Mouse (Mus musculus) myocyte (in vitro differentiated cells): Measurements from ENCODE around the gene Hnrnpc. TPM values are rescaled to one million over a fixed set of nuclear protein-coding genes. Genes with fewer than 3 reads are reported as not detected.

Experiments used
- H3K27me3 ChIP-seq: one replicate; pipeline ENCODE4 v1.6.1; 2011; ENCODE audit not compliant: control insufficient read depth, insufficient read depth, insufficient read length
- H3K36me3 ChIP-seq: one replicate; pipeline ENCODE4 v1.6.1; 2011; ENCODE audit not compliant: control insufficient read depth, insufficient read depth
- H3K4me2 ChIP-seq: one replicate; pipeline ENCODE4 v1.6.1; 2011; ENCODE audit warnings: low read depth, control low read depth
- H3K4me3 ChIP-seq: one replicate; pipeline ENCODE4 v1.5.1; 2011; ENCODE audit warnings: mild to moderate bottlenecking, control low read depth, moderate library complexity
- H3K79me2 ChIP-seq: one replicate; pipeline ENCODE4 v1.6.1; 2011; ENCODE audit not compliant: control insufficient read depth, insufficient read depth
- H3ac ChIP-seq: one replicate; pipeline ENCODE4 v1.6.1; 2011; ENCODE audit not compliant: control insufficient read depth, insufficient read length
- CEBPB ChIP-seq: IDR thresholded peaks from 2 replicates; pipeline ENCODE4 v1.6.1; 2011; ENCODE audit warnings: mild to moderate bottlenecking, moderate library complexity; ENCODE audit not compliant: poor library complexity, insufficient read depth, severe bottlenecking
- E2F4 ChIP-seq: IDR thresholded peaks from one replicate; pipeline ENCODE4 v1.6.1; 2011; ENCODE audit warnings: mild to moderate bottlenecking, control low read depth, moderate library complexity; ENCODE audit not compliant: insufficient read depth
- MAX ChIP-seq: IDR thresholded peaks from one replicate; pipeline ENCODE4 v1.6.1; 2011; ENCODE audit warnings: low read depth, mild to moderate bottlenecking, control low read depth
- MYOD1 ChIP-seq, 3 experiments: IDR thresholded peaks; one replicate each; pipeline ENCODE4 v1.6.1; 2011; ENCODE audit warnings: control low read depth in 2 of 3, low read depth in 2 of 3, mild to moderate bottlenecking in 2 of 3, moderate library complexity in 1 of 3; ENCODE audit not compliant: insufficient read length in 2 of 3, control insufficient read depth in 1 of 3
- MYOG ChIP-seq, 3 experiments: IDR thresholded peaks; one replicate each; pipeline ENCODE4 v1.6.1; 2011; ENCODE audit warnings: control low read depth in 2 of 3, low read depth in 2 of 3, mild to moderate bottlenecking in 2 of 3; ENCODE audit not compliant: insufficient read length in 2 of 3, control insufficient read depth in 1 of 3, insufficient read depth in 1 of 3
- POLR2A ChIP-seq: IDR thresholded peaks from one replicate; pipeline ENCODE4 v1.6.1; 2011; ENCODE audit warnings: low read depth, mild to moderate bottlenecking, control low read depth, moderate library complexity; ENCODE audit not compliant: insufficient read length
- POLR2AphosphoS2 ChIP-seq: IDR thresholded peaks from one replicate; pipeline ENCODE4 v1.6.1; 2011; ENCODE audit warnings: low read depth, control low read depth; ENCODE audit not compliant: insufficient read length
- REST ChIP-seq: IDR thresholded peaks from one replicate; pipeline ENCODE4 v1.6.1; 2011; ENCODE audit warnings: mild to moderate bottlenecking, control low read depth, moderate library complexity; ENCODE audit not compliant: insufficient read depth, insufficient read length
- SRF ChIP-seq: IDR thresholded peaks from one replicate; pipeline ENCODE4 v1.6.1; 2011; ENCODE audit warnings: low read depth; ENCODE audit not compliant: control insufficient read depth, insufficient read length
- TCF12 ChIP-seq: IDR thresholded peaks from one replicate; pipeline ENCODE4 v1.6.1; 2011; ENCODE audit warnings: mild to moderate bottlenecking, control low read depth; ENCODE audit not compliant: poor library complexity, insufficient read depth, severe bottlenecking
- TCF3 ChIP-seq: IDR thresholded peaks from one replicate; pipeline ENCODE4 v1.6.1; 2011; ENCODE audit warnings: low read depth, control low read depth; ENCODE audit not compliant: insufficient read length
- USF1 ChIP-seq: IDR thresholded peaks from one replicate; pipeline ENCODE4 v1.6.1; 2011; ENCODE audit warnings: low read depth, mild to moderate bottlenecking, control low read depth, moderate library complexity
- polyA plus RNA-seq: library from polyadenylated mRNA; unstranded; fragments of >200 nt; fragmentation: generic; extraction: Trizol; gene quantifications from one replicate; pipeline ENCODE4 v1.2.1, GENCODE M21; 2012; ENCODE audit warnings: missing spikeins

Gene Hnrnpc
- polyA plus RNA-seq, 1 experiment, result 147 TPM

DNA sequence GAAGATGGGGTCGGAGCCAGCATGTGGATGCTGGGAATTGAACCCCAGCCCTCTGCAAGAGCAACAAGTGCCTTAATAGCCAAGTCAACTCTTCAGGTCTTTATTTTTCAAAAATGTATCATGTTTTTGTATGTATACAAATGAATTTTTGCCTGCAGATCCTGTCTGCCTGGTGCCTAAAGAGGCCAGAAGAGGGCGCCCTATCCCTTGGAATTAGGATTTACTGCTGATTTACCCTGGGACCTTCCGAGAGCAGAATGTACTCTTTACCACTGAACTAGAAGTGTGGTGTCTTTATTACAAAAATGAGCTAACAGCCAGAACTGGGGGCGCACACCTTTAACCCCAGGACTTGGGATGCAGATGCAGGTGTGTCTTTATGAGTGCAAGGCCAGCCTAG is 20.1 kb upstream of the Hnrnpc start:
- no peak overlapping the region for H3K4me3 ChIP-seq
- no peak overlapping the region for H3ac ChIP-seq
- no peak overlapping the region for H3K4me2 ChIP-seq
- no peaks in the 10 kb centered on the region for H3K79me2 ChIP-seq
- no peaks in the 10 kb centered on the region for H3K36me3 ChIP-seq
- peaks cover 6% of the 10 kb centered on the region for H3K27me3 ChIP-seq
- TF ChIP-seq USF1, result no peak
- TF ChIP-seq TCF12, result no peak
- TF ChIP-seq MYOD1 (IDR thresholded peaks at IDR 0.05; ENCODE audit: control insufficient read depth in 1 of 3, insufficient read length in 2 of 3, low read depth in 2 of 3), result no peak
- TF ChIP-seq E2F4, result no peak
- no peak for TF ChIP-seq TCF3
- TF ChIP-seq REST, result no peak
- no peak for TF ChIP-seq POLR2AphosphoS2
- no peak for TF ChIP-seq SRF
- TF ChIP-seq CEBPB, result no peak
- TF ChIP-seq MAX, result no peak
- TF ChIP-seq MYOG (IDR thresholded peaks at IDR 0.05; ENCODE audit: control insufficient read depth in 1 of 3, insufficient read depth in 1 of 3, insufficient read length in 2 of 3, low read depth in 2 of 3), result no peak
- TF ChIP-seq POLR2A, result no peak

DNA sequence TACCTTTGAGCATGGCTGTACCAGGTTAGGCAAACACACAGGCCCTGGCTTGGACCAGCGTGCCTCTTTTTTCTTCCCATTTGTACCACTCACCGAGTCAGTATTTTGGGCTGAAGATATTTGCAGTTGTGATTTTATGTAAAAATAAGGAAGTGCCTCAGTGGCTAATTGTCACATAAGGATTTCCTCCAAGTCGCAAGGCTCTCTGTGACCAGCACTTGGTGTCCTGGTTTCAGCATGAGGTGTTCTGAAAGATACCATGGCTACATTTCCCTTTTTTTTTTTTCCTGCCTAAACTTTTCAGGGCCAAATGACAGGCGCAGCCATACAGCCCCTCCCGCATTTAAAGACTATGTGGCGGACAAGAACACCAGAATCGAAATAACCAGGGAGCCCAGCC is 16.3 kb upstream of the Hnrnpc start:
- Histone ChIP-seq H3ac (no peak overlapping the region), H3K4me2 (no peak overlapping the region), H3K36me3 (no peaks in the 10 kb centered on the region), H3K27me3 (peaks cover 10% of the 10 kb centered on the region), H3K4me3 (no peak overlapping the region), H3K79me2 (no peaks in the 10 kb centered on the region)
- TF ChIP-seq E2F4 (no peak), TCF12 (no peak), REST (no peak), POLR2AphosphoS2 (no peak), MYOG (IDR thresholded peaks at IDR 0.05; ENCODE audit: control insufficient read depth in 1 of 3, insufficient read depth in 1 of 3, insufficient read length in 2 of 3, low read depth in 2 of 3) (no peak), TCF3 (no peak), MYOD1 (IDR thresholded peaks at IDR 0.05; ENCODE audit: control insufficient read depth in 1 of 3, insufficient read length in 2 of 3, low read depth in 2 of 3) (no peak), SRF (no peak), CEBPB (no peak), POLR2A (no peak), USF1 (no peak), MAX (no peak)

DNA sequence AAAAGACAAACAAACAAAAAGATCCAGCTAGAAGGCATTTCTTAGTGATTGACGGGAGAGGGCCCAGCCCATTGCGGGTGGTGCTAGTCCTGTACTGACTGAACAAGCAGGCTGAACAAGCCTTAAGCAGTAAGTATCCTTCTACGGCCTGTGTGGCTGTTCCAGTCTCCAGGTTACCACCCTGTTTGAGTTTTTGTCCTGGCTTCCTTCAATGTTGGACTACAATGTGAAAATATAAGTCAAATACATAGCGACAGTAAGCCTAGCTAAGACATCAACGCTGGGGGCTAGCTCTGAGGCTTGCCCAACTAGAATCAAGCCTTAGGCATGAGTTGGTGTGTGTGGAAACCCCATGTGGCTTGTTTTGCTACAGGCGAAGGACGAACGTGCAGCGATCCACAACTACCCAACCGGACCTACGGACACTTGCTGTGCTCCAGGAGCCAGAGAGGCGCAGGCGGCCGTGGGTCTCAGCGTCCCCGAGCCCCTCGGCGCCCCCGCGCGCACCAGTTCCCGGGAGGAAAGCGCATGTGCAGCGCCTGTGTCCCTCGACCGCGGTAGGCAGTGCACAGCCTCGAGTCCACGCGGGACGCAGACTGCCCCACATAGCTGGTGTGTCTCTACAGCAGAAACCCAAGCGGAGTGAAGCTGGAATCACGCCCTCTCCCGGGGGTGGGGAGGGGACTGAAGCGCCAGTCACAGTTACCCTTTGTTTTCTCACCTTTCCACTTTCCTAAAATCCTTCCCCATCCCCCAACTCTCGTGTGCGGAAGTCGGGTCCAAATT is 15.2 kb upstream of the Hnrnpc start:
- peaks cover 10% of the 10 kb centered on the region for H3K27me3 ChIP-seq
- TF ChIP-seq TCF12 (no peak), USF1 (no peak), SRF (no peak), REST (no peak), POLR2AphosphoS2 (no peak), E2F4 (no peak), POLR2A (no peak), MYOG (IDR thresholded peaks at IDR 0.05; ENCODE audit: control insufficient read depth in 1 of 3, insufficient read depth in 1 of 3, insufficient read length in 2 of 3, low read depth in 2 of 3) (no peak), TCF3 (no peak), MYOD1 (IDR thresholded peaks at IDR 0.05; ENCODE audit: control insufficient read depth in 1 of 3, insufficient read length in 2 of 3, low read depth in 2 of 3) (no peak), CEBPB (no peak)
- H3K4me2 ChIP-seq, result no peak overlapping the region
- no peaks in the 10 kb centered on the region for H3K36me3 ChIP-seq
- no peaks in the 10 kb centered on the region for H3K79me2 ChIP-seq
- H3ac ChIP-seq, result no peak overlapping the region
- no peak overlapping the region for H3K4me3 ChIP-seq

DNA sequence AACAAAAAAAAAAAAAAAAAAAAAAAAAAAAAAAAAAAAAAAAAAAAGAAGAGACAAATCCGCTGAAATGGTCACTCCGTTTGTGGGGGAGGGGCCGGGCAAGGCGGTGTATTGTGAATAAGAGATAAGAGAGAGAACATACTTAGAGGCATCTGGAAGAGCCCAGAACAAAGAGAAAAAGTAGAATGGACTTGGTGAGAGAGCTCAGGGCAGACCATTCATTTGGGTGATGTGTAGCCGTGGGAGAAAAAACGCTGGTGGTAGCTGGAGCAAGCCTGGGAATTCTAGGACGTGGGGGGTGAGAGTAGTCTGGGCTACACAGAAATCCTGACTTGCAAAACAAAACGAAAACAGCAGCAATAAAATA is 14.6 kb upstream of the Hnrnpc start:
- no peak for TF ChIP-seq TCF12
- no peak for TF ChIP-seq SRF
- TF ChIP-seq POLR2AphosphoS2, result no peak
- no peak for TF ChIP-seq MYOD1 (IDR thresholded peaks at IDR 0.05; ENCODE audit: control insufficient read depth in 1 of 3, insufficient read length in 2 of 3, low read depth in 2 of 3)
- TF ChIP-seq TCF3, result no peak
- TF ChIP-seq E2F4, result no peak
- no peak for TF ChIP-seq CEBPB
- TF ChIP-seq MAX, result no peak
- no peak for TF ChIP-seq POLR2A
- no peak for TF ChIP-seq REST
- TF ChIP-seq USF1, result no peak
- no peak for TF ChIP-seq MYOG (IDR thresholded peaks at IDR 0.05; ENCODE audit: control insufficient read depth in 1 of 3, insufficient read depth in 1 of 3, insufficient read length in 2 of 3, low read depth in 2 of 3)
- peaks cover 11% of the 10 kb centered on the region for H3K27me3 ChIP-seq
- no peak overlapping the region for H3K4me2 ChIP-seq
- H3ac ChIP-seq, result no peak overlapping the region
- H3K36me3 ChIP-seq, result no peaks in the 10 kb centered on the region
- H3K79me2 ChIP-seq, result no peaks in the 10 kb centered on the region
- no peak overlapping the region for H3K4me3 ChIP-seq
